Mouse (Mus musculus) midbrain, postnatal 0 days (tissue): ENCODE data around the gene Ap3s2. TPM values are rescaled to one million over a fixed set of nuclear protein-coding genes. Genes with fewer than 3 reads are reported as not detected.
A peak's percentile ranks its signal among the peaks of the same experiment; 100 is the strongest.

ENCODE experiments used
- ATAC-seq: fragments of 200-750 bp; cut with Nextera tagmentation; 2 replicates; pipeline ENCODE4 v1.8.0; 2017; ENCODE audit warnings: moderate number of reproducible peaks, mild to moderate bottlenecking, moderate TSS enrichment, moderate library complexity; ENCODE audit not compliant: low FRiP score
- DNase-seq: peaks from one replicate; pipeline ENCODE4 v3.0.0-alpha.2; 2015; ENCODE audit warnings: low spot score
- H3K27ac ChIP-seq: fragments of 300-500 bp; sonication (generic); 2 replicates; pipeline ENCODE4 v1.5.1; 2014; ENCODE audit warnings: low read depth, mild to moderate bottlenecking, low read length, mixed read lengths
- H3K27me3 ChIP-seq: fragments of 300-500 bp; sonication (generic); 2 replicates; pipeline ENCODE4 v1.6.1; 2014; ENCODE audit warnings: low read length, control low read depth, mixed read lengths; ENCODE audit not compliant: insufficient read depth
- H3K36me3 ChIP-seq: fragments of 300-500 bp; sonication (generic); 2 replicates; pipeline ENCODE4 v1.6.1; 2014; ENCODE audit warnings: low read length, control low read depth, mixed read lengths; ENCODE audit not compliant: insufficient read depth
- H3K4me1 ChIP-seq: fragments of 300-500 bp; sonication (generic); 2 replicates; pipeline ENCODE4 v1.6.1; 2014; ENCODE audit warnings: mild to moderate bottlenecking, control low read depth, antibody characterized with exemption, low read length, mixed read lengths; ENCODE audit not compliant: insufficient read depth
- H3K4me2 ChIP-seq: fragments of 300-500 bp; sonication (generic); 2 replicates; pipeline ENCODE4 v1.6.1; 2014; ENCODE audit warnings: low read depth, mild to moderate bottlenecking, low read length, mixed read lengths; ENCODE audit not compliant: poor library complexity, severe bottlenecking
- H3K4me3 ChIP-seq: fragments of 300-500 bp; sonication (generic); 2 replicates; pipeline ENCODE4 v1.5.1; 2014; ENCODE audit warnings: low read depth, mild to moderate bottlenecking, low read length, moderate library complexity
- H3K9ac ChIP-seq: fragments of 300-500 bp; sonication (generic); replicated peaks from 2 replicates; pipeline ENCODE4 v1.6.1; 2014; ENCODE audit warnings: mild to moderate bottlenecking, low read length, moderate library complexity, mixed read lengths; ENCODE audit not compliant: poor library complexity, severe bottlenecking
- H3K9me3 ChIP-seq: fragments of 300-500 bp; sonication (generic); 2 replicates; pipeline ENCODE4 v1.6.1; 2016; ENCODE audit warnings: low read length, control low read depth
- CTCF ChIP-seq: IDR thresholded peaks from 2 replicates; pipeline ENCODE4 v1.5.1; 2016; ENCODE audit warnings: antibody characterized with exemption, mild to moderate bottlenecking
- WGBS: fragments of 180-500 bp; shearing (Covaris S2); extraction: QIAGEN DNeasy Blood & Tissue Kit; methylation state at CpG from one replicate; pipeline ENCODE4 v1.1.7; 2014; 5-methylcytosine and 5-hydroxymethylcytosine counted together
- polyA plus RNA-seq: library from polyadenylated mRNA; unstranded; fragments of >200 nt; fragmentation: Nextera tagmentation; extraction: Ambion mirVana; gene quantifications from 2 replicates; pipeline ENCODE4 v1.2.1, GENCODE M21; 2015
- total RNA-seq: library from RNA; depleted of rRNA; stranded (reverse); fragments of >200 nt; gene quantifications from 2 replicates; pipeline ENCODE4 v1.2.3, GENCODE M21; 2014

The Ap3s2 gene
- total and polyA plus RNA-seq, 2 experiments from 2014 or later: 40.9 to 41.4 TPM

DNA sequence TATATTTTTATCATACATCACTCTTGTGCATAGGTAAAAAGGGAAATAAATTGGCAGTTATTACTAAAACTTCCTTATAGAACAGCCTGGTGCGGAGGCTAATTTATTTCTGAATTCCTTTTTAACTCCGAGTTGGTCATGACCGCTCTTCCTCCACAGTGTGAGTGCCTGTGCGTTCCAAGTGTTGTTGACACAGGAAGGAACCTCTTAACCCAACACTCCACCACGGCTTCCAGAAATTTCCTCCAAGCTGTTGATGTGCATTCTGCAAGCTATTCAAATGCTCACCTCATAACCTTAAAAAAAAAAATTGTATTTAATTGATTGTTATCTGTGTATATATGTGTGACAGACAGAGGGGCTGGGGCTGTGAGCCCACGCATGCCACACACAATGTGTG, 29.8 kb upstream of the Ap3s2 start:
- Histone ChIP-seq H3K27me3 (no peaks in the 10 kb centered on the region), H3K4me3 (no peak overlapping the region), H3K4me2 (no peak overlapping the region), H3K9me3 (no peaks in the 10 kb centered on the region), H3K36me3 (no peaks in the 10 kb centered on the region), H3K27ac (no peak overlapping the region), H3K9ac (no peak overlapping the region), H3K4me1 (no peaks in the 10 kb centered on the region)
- 80% methylated on average over 6 of the region's 6 CpGs for WGBS
- ATAC-seq: no peak
- DNase-seq: no peak
- no peak for TF ChIP-seq CTCF

DNA sequence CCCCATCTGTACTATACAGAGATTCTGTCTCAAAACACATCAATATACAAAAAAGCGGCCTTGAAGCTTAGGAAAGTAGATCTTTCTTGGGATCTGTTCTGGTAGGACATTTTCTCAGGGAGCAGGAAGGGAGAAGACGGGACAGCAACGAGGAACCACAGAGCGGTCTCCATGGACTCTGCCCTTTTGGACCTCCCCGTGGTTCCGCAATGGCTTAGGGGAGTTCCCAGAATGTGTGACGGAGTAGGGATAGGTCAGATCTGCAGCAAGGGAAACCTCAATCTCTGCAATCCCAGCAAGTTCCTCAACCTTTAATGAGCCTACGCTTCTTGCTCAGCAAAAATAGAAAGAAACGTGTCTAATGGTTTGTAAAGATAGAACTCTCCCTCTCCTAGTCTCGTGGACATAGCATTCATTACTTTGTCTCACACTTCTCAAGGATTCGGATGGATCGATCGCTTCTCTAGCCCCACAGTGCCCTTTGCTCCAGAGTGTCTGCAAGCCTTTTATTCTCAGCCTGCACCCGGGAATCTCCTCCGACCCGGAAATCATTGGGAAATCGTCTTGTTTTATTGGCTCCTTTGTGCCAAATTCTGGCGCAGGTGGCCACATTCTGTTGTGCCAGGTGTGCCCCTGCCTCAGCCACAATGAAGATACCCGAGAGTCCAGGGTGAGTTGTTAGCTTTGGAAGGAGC, 15.2 kb upstream of the Ap3s2 start:
- peak overlapping the region; percentile 63 for H3K9ac ChIP-seq
- H3K4me2 ChIP-seq: peak overlapping the region; percentile 76

DNA sequence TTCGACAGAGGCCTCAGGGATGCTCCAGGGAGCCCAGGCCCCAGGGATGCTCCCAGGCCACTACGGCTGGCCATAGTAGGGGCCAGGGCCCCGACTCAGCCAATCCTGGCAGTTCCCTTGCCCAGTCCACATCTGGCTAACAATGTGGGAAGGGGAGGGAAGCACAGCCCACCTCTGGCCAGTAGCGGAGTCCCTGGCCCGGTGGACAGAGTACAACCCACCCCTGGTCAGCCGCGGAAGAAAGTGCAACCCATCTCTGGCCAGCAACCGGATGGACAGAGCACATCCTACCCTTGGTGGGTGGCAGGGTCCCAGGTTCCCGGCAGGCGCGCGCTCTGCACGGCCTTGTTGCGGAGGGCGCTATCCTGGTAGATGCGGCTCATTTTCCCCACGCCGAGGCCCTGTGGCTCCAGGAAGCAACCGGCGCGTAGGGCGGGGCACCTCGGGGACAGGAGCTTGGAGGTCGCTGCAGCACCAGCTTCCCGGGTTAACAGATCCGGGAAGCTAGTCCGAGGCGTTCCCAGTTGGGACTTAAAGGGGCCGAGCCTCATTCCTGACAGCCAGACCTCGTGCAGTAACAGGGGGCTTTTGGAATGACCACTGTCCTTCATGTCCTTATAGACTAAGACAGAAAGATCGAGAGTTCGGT, 14.5 kb upstream of the Ap3s2 start, which contains the start of gene Arpin:
Gene Arpin (minus strand): TSS at position 498 of the 649 bp plus-strand sequence.
- Histone ChIP-seq H3K9ac (peak within 1 kb of the TSS; percentile 63), H3K36me3 (no peaks in the 10 kb centered on the region), H3K4me3 (peak within 1 kb of the TSS; percentile 45), H3K4me2 (peak within 1 kb of the TSS; percentile 76), H3K4me1 (0 out of 2 replicates have a peak, but pooled peaks cover 5% of the 10 kb centered on the region), H3K27ac (peak within 1 kb of the TSS; percentile 44), H3K27me3 (no peaks in the 10 kb centered on the region), H3K9me3 (no peaks in the 10 kb centered on the region)
- no peak for TF ChIP-seq CTCF
- DNase-seq (peak; percentile 71), ATAC-seq (peak; percentile 73)
- 2% methylated on average over 32 of the region's 32 CpGs for WGBS

More for the DNA sequence above, 15.2 kb upstream of the Ap3s2 start:
- no peak overlapping the region; the same call in 1 of the 2 replicates for H3K27ac ChIP-seq
- H3K36me3 ChIP-seq: no peaks in the 10 kb centered on the region
- H3K4me1 ChIP-seq: 0 out of 2 replicates have a peak, but pooled peaks cover 5% of the 10 kb centered on the region
- no peaks in the 10 kb centered on the region for H3K9me3 ChIP-seq
- ATAC-seq (no peak), DNase-seq (peak; percentile 2)
- H3K27me3 ChIP-seq: no peaks in the 10 kb centered on the region
- H3K4me3 ChIP-seq: peak overlapping the region; percentile 45
- WGBS: 10% methylated on average over 19 of the region's 19 CpGs
- TF ChIP-seq CTCF: no peak

DNA sequence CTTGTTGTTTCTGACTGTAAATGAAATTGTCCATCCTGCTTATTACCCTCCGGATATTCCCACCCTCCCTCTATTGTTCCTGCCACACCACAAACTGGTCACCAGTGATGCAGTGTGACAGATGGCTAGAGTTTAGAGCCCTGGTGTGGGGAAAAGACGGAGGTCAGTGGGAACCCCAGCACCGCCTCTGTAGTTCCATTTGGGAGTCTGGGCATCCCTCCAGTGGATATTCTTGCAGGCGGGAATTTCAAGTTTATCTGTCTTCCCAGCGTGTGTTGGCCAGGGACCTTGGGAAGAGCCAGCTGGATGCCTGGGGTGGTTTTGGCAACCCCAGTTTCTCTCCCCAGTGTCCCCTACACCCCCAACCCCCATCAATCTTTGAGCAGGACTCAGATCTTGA, 14.0 kb upstream of the Ap3s2 start:
- Histone ChIP-seq H3K9ac (peak overlapping the region; percentile 63), H3K4me2 (peak overlapping the region; percentile 76), H3K9me3 (no peaks in the 10 kb centered on the region), H3K36me3 (no peaks in the 10 kb centered on the region), H3K27me3 (no peaks in the 10 kb centered on the region), H3K4me3 (peak overlapping the region; percentile 45), H3K27ac (peak overlapping the region; percentile 44; the same call in 1 of the 2 replicates), H3K4me1 (0 out of 2 replicates have a peak, but pooled peaks cover 5% of the 10 kb centered on the region)
- ATAC-seq: no peak
- DNase-seq: peak; percentile 28
- 37% methylated on average over 5 of the region's 5 CpGs for WGBS
- no peak for TF ChIP-seq CTCF

DNA sequence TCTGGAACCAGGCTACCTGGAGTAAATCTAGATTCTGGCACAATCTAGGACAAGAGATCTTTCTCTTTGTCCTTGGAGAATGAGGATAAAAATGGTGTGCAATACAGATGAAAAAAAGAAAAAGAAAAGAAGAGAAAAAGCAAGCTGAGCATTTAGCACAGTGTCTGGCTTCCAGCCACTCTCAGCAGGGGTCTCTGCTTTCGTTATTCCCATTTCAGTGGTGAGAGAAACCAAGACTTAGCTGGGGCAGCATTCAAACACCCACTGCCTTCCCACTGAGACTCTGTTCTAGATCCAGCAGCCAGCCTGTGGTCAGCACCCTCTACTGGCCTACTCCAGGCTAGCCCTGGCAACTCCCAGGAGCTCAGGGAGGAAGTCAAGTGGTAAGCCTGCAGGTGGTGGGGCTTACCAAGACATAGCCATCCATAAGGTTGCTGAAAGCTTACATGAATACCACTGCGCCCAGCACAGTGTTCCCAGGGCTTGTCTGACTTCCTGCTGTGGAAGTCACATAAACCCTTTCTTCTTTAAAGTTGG, 8.1 kb upstream of the Ap3s2 start:
- WGBS: 71% methylated on average over 2 of the region's 2 CpGs

More for the DNA sequence above, 8.1 kb upstream of the Ap3s2 start:
- no peak overlapping the region for H3K4me3 ChIP-seq
- no peak overlapping the region for H3K27ac ChIP-seq
- H3K9me3 ChIP-seq: no peaks in the 10 kb centered on the region
- H3K36me3 ChIP-seq: 0 out of 2 replicates have a peak, but pooled peaks cover 11% of the 10 kb centered on the region
- no peak for TF ChIP-seq CTCF
- H3K9ac ChIP-seq: no peak overlapping the region
- no peak for DNase-seq
- H3K4me1 ChIP-seq: no peaks in the 10 kb centered on the region
- no peaks in the 10 kb centered on the region for H3K27me3 ChIP-seq
- no peak overlapping the region for H3K4me2 ChIP-seq
- ATAC-seq: no peak
